Mouse (Mus musculus): ENCODE results near the gene Cttnbp2. TPM values are rescaled to one million over a fixed set of nuclear protein-coding genes. Genes with fewer than 3 reads are reported as not detected.

Gene Cttnbp2
- polyA plus RNA-seq, 1 experiment from 2014 or later, result 13.6 TPM

DNA sequence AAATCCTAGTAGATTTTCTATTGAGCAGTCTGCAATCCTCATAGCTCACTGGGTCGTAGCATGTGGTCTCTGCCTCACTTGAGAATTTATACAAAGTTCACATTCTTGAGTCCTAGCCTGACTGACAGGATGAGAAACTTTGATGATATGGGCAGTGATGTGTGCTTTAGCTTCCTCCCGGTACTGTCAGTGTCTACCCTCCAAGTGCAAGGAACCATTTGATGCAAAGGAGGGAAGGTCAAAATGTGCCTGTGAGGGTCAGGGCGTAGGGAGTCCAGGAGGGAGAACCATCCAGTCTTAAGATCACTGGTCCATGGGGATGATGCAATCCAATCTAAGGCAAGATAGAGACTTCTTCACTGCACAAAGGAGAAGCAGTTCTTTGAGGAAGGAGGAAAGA lies 179.2 kb downstream of the Cttnbp2 start:
- Histone ChIP-seq H3K27ac (ENCODE audit: low read depth, low read length) (no peak overlapping the region), H3K9ac (ENCODE audit: low read length) (no peak overlapping the region), H3K9me3 (ENCODE audit: control insufficient read depth, low read length) (no peaks in the 10 kb centered on the region), H3K36me3 (ENCODE audit: control insufficient read depth, insufficient read depth, low read length) (no peaks in the 10 kb centered on the region), H3K4me1 (ENCODE audit: control insufficient read depth, insufficient read depth, low read length) (no peaks in the 10 kb centered on the region), H3K4me3 (ENCODE audit: low read depth, low read length) (no peak overlapping the region), H3K27me3 (ENCODE audit: control insufficient read depth, insufficient read depth, low read length) (no peaks in the 10 kb centered on the region), H3K4me2 (no peak overlapping the region)
- 89% methylated on average over 3 of the region's 3 CpGs for WGBS
- DNase-seq (ENCODE audit: low spot score, missing footprints) (no peak), ATAC-seq (ENCODE audit: low FRiP score) (no peak)

DNA sequence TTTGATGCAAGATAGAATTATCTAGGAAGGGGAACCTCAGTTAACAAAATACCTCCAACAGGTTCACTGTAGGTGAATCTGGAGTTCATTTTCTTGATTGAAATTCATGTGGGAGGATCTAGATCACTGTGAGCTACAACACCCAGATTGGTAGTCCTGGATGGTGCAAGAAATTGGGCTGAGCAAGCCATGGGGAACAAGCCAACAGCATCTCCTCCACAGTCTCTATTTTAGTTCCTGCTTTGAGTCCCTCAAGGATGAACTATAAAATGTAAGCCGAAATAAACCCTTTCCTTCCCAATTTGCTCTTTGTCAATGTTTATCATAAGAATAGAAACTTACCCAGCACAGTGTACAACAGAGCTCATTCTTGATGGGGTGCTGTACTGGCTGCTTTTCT lies 191.7 kb downstream of the Cttnbp2 start:
- Histone ChIP-seq H3K36me3 (ENCODE audit: control insufficient read depth, insufficient read depth, low read length) (no peaks in the 10 kb centered on the region), H3K9ac (ENCODE audit: low read length) (no peak overlapping the region), H3K27me3 (ENCODE audit: control insufficient read depth, insufficient read depth, low read length) (no peaks in the 10 kb centered on the region), H3K9me3 (ENCODE audit: control insufficient read depth, low read length) (no peaks in the 10 kb centered on the region), H3K4me1 (ENCODE audit: control insufficient read depth, insufficient read depth, low read length) (no peaks in the 10 kb centered on the region), H3K4me2 (no peak overlapping the region), H3K4me3 (ENCODE audit: low read depth, low read length) (no peak overlapping the region), H3K27ac (ENCODE audit: low read depth, low read length) (no peak overlapping the region)
- no peak for ATAC-seq (ENCODE audit: low FRiP score)
- 86% methylated on average over 1 of the region's 1 CpGs for WGBS
- no peak for DNase-seq (ENCODE audit: low spot score, missing footprints)

Small RNA genes within 50 kb of the gene (microRNA-seq; reads per million reads assigned to microRNA genes)
- not detected for gene Gm26233
